Comparison of ENCODE assay signal across 20 mouse cellular contexts in genomic region chr16:75155441-75156038, GRCm38 (mm10).
A peak's percentile ranks its signal among the peaks of the same experiment; 100 is the strongest.
DNase-seq lines count a peak whose midpoint lies in the region; ATAC-seq lines count a peak whose summit lies in the region.
"Had no signal": no experiment of that assay in that cellular context is flagged by ENCODE, and none has a peak within 500 bp of the region (broad histone marks: within the 10 kb centered on the region; RNA-seq: fewer than 3 reads in every experiment).

No protein-coding gene starts in this region.

- H3K27ac ChIP-seq in lung, embryonic 16.5 days (ENCODE audit: low read length): no peak overlapping the region
- H3K27ac ChIP-seq: embryonic facial prominence, embryonic 10.5 days; forebrain, embryonic 13.5 days; heart, adult 2 months; heart, embryonic 15.5 days; hindbrain, embryonic 13.5 days had no signal

- H3K4me2 ChIP-seq in lung, embryonic 16.5 days (ENCODE audit: low read depth, low read length): no peak overlapping the region
- H3K4me2 ChIP-seq: forebrain, embryonic 13.5 days; heart, embryonic 11.5 days; heart, embryonic 15.5 days; hindbrain, embryonic 13.5 days had no signal

- H3K4me1 ChIP-seq in lung, embryonic 16.5 days (replicated peaks; ENCODE audit: control insufficient read depth, insufficient read depth, low read length): no peaks in the 10 kb centered on the region
- H3K4me1 ChIP-seq: embryonic facial prominence, embryonic 10.5 days; forebrain, embryonic 13.5 days; heart, embryonic 15.5 days; hindbrain, embryonic 13.5 days had no signal

- no peak overlapping the region for H3K4me3 ChIP-seq in lung, embryonic 16.5 days (ENCODE audit: low read length)
- H3K4me3 ChIP-seq: embryonic facial prominence, embryonic 10.5 days; forebrain, embryonic 13.5 days; heart, adult 2 months; heart, embryonic 15.5 days; hindbrain, embryonic 13.5 days had no signal

- peak; percentile 42 to 63 for DNase-seq in frontal cortex, adult 2 months (ENCODE audit: extremely low spot score in 1 of 2, low spot score in 1 of 2)
- DNase-seq in frontal cortex, postnatal 10 days (ENCODE audit: low spot score in 2 of 2): no peak
- DNase-seq in lung, postnatal 10 days: no peak
- peak; percentile 26 to 29 for DNase-seq in left cerebral cortex, adult 9 months (ENCODE audit: low spot score in 2 of 2)
- DNase-seq in thymus, postnatal 10 days (ENCODE audit: low spot score in 2 of 2): no peak
- DNase-seq in adrenal gland, postnatal 14 days: no peak
- DNase-seq: adrenal gland, postnatal 10 days; cerebellum, adult 18-20 months; cerebellum, adult 9-11 months; cerebellum, postnatal 36 days; forebrain, postnatal 0 days; gastrocnemius, postnatal 14 days; heart, adult 2 months; heart, postnatal 14 days had no signal

- H3K27me3 ChIP-seq in lung, embryonic 16.5 days (ENCODE audit: control insufficient read depth, insufficient read depth, low read depth, low read length): no peaks in the 10 kb centered on the region
- H3K27me3 ChIP-seq: forebrain, embryonic 13.5 days; heart, embryonic 15.5 days; hindbrain, embryonic 13.5 days had no signal

- H3K9me3 ChIP-seq in lung, embryonic 16.5 days (ENCODE audit: control insufficient read depth, low read length): no peaks in the 10 kb centered on the region
- H3K9me3 ChIP-seq: embryonic facial prominence, embryonic 10.5 days; forebrain, embryonic 13.5 days; heart, embryonic 15.5 days; hindbrain, embryonic 13.5 days had no signal

- no peaks in the 10 kb centered on the region for H3K36me3 ChIP-seq in lung, embryonic 16.5 days (ENCODE audit: control insufficient read depth, insufficient read depth, low read length)
- H3K36me3 ChIP-seq: embryonic facial prominence, embryonic 10.5 days; heart, embryonic 15.5 days; hindbrain, embryonic 13.5 days had no signal

- WGBS in lung, embryonic 16.5 days: 70% methylated on average over 5 of the region's 5 CpGs

- peak; percentile 59 for ATAC-seq in lung, embryonic 16.5 days (ENCODE audit: low read depth)
- ATAC-seq: forebrain, embryonic 13.5 days; forebrain, postnatal 0 days had no signal

- no peak overlapping the region for H3K9ac ChIP-seq in lung, embryonic 16.5 days (ENCODE audit: low read length)
- H3K9ac ChIP-seq: forebrain, embryonic 13.5 days; forebrain, postnatal 0 days; heart, embryonic 15.5 days; hindbrain, embryonic 13.5 days had no signal

Comparison
In these comparisons a context has a peak if more than half of its experiments do, and no peak if none do; other contexts are left out.
1. DNase-seq: peak in frontal cortex, adult 2 months (2 of 2) and left cerebral cortex, adult 9 months (2 of 2); none in frontal cortex, postnatal 10 days (0 of 2), lung, postnatal 10 days (single experiment), thymus, postnatal 10 days (0 of 2) and adrenal gland, postnatal 14 days (single experiment).